Mouse (Mus musculus) midbrain, embryonic 10.5 days (tissue): Measurements from ENCODE around the gene Prkag1. TPM values are rescaled to one million over a fixed set of nuclear protein-coding genes. Genes with fewer than 3 reads are reported as not detected.
A peak's percentile ranks its signal among the peaks of the same experiment; 100 is the strongest.

Experiments used
- DNase-seq: peaks from one replicate; pipeline ENCODE4 v3.0.0-alpha.2; 2017; ENCODE audit warnings: low spot score
- H3K27ac ChIP-seq: fragments of 300-500 bp; sonication (generic); replicated peaks from 2 replicates; pipeline ENCODE4 v1.5.1; 2016; ENCODE audit warnings: mild to moderate bottlenecking
- H3K27me3 ChIP-seq: fragments of 300-500 bp; sonication (generic); 2 replicates; pipeline ENCODE4 v1.6.1; 2016; ENCODE audit warnings: low read depth, mild to moderate bottlenecking; ENCODE audit not compliant: poor library complexity, severe bottlenecking
- H3K36me3 ChIP-seq: fragments of 300-500 bp; sonication (generic); 2 replicates; pipeline ENCODE4 v1.6.1; 2016; ENCODE audit warnings: mild to moderate bottlenecking, moderate library complexity
- H3K4me1 ChIP-seq: fragments of 300-500 bp; sonication (generic); 2 replicates; pipeline ENCODE4 v1.6.1; 2016
- H3K4me3 ChIP-seq: fragments of 300-500 bp; sonication (generic); 2 replicates; pipeline ENCODE4 v1.5.1; 2016; ENCODE audit warnings: mild to moderate bottlenecking, moderate library complexity
- H3K9me3 ChIP-seq: fragments of 300-500 bp; sonication (generic); replicated peaks from 2 replicates; pipeline ENCODE4 v1.6.1; 2016; ENCODE audit warnings: mild to moderate bottlenecking
- WGBS: fragments of 180-500 bp; shearing (Covaris S2); methylation state at CpG from one replicate; pipeline ENCODE4 v1.1.7; 2016; 5-methylcytosine and 5-hydroxymethylcytosine counted together
- polyA plus RNA-seq: library from polyadenylated mRNA; unstranded; fragments of >200 nt; fragmentation: Nextera tagmentation; extraction: Ambion mirVana; gene quantifications from 2 replicates; pipeline ENCODE4 v1.2.1, GENCODE M21; 2016

Prkag1 gene
- polyA plus RNA-seq, 1 experiment from 2014 or later, result 94.9 TPM

GRCm38 (mm10) chr15:98778191-98778770 is 53.0 kb downstream of the Prkag1 start:
- Histone ChIP-seq H3K4me1 (peaks cover 51% of the 10 kb centered on the region), H3K9me3 (no peaks in the 10 kb centered on the region), H3K4me3 (peak overlapping the region; percentile 44), H3K27ac (no peak overlapping the region), H3K27me3 (peaks cover 100% of the 10 kb centered on the region), H3K36me3 (no peaks in the 10 kb centered on the region)
- DNase-seq, result peak; percentile 38
- WGBS, result 1% methylated on average over 25 of the region's 25 CpGs

GRCm38 (mm10) chr15:98777762-98778161 is 53.6 kb downstream of the Prkag1 start, which contains the start of gene Wnt10b:
TSS of gene Wnt10b (minus strand) at chr15:98778150.
- Histone ChIP-seq H3K4me1 (peaks cover 54% of the 10 kb centered on the region), H3K27ac (no peak within 1 kb of the TSS), H3K36me3 (no peaks in the 10 kb centered on the region), H3K9me3 (no peaks in the 10 kb centered on the region), H3K27me3 (peaks cover 100% of the 10 kb centered on the region), H3K4me3 (peak within 1 kb of the TSS; percentile 44)
- WGBS, result under 1% methylated on average over 29 of the region's 33 CpGs
- DNase-seq, result peak; percentile 52

- Histone ChIP-seq H3K9me3 (no peaks in the 10 kb centered on the region), H3K27me3 (peaks cover 100% of the 10 kb centered on the region), H3K36me3 (no peaks in the 10 kb centered on the region), H3K27ac (no peak overlapping the region), H3K4me3 (peak overlapping the region; percentile 44), H3K4me1 (peaks cover 61% of the 10 kb centered on the region)
- 1% methylated on average over 19 of the region's 19 CpGs for WGBS
- peak; percentile 55 for DNase-seq
These were observed 54.2 kb downstream of the Prkag1 start for GRCm38 (mm10) chr15:98777005-98777616.

GRCm38 (mm10) chr15:98776280-98777004 is 54.9 kb downstream of the Prkag1 start:
- Histone ChIP-seq H3K4me1 (peaks cover 64% of the 10 kb centered on the region), H3K27ac (peak overlapping the region; percentile 65), H3K9me3 (no peaks in the 10 kb centered on the region), H3K4me3 (peak overlapping the region; percentile 44), H3K36me3 (no peaks in the 10 kb centered on the region), H3K27me3 (peaks cover 100% of the 10 kb centered on the region)
- WGBS, result under 1% methylated on average over 62 of the region's 62 CpGs
- DNase-seq, result peak; percentile 70

- Histone ChIP-seq H3K4me1 (peaks cover 58% of the 10 kb centered on the region), H3K27ac (no peak overlapping the region), H3K4me3 (peak overlapping the region; percentile 44; the same call in 1 of the 2 replicates), H3K27me3 (peaks cover 100% of the 10 kb centered on the region), H3K36me3 (no peaks in the 10 kb centered on the region), H3K9me3 (no peaks in the 10 kb centered on the region)
- peak; percentile 15 for DNase-seq
- 3% methylated on average over 5 of the region's 5 CpGs for WGBS
These were observed 55.8 kb downstream of the Prkag1 start for GRCm38 (mm10) chr15:98775533-98775932.

GRCm38 (mm10) chr15:98774096-98774495 is 57.2 kb downstream of the Prkag1 start:
- peak; percentile 31 for DNase-seq

GRCm38 (mm10) chr15:98772511-98773211 is 58.7 kb downstream of the Prkag1 start:
- Histone ChIP-seq H3K36me3 (no peaks in the 10 kb centered on the region), H3K4me1 (peaks cover 50% of the 10 kb centered on the region), H3K4me3 (peak overlapping the region; percentile 44), H3K27ac (no peak overlapping the region), H3K9me3 (no peaks in the 10 kb centered on the region), H3K27me3 (peaks cover 100% of the 10 kb centered on the region)
- 3% methylated on average over 36 of the region's 36 CpGs for WGBS
- peak; percentile 49 for DNase-seq

More at GRCm38 (mm10) chr15:98774096-98774495, 57.2 kb downstream of the Prkag1 start:
- WGBS, result 11% methylated on average over 15 of the region's 15 CpGs
- H3K9me3 ChIP-seq, result no peaks in the 10 kb centered on the region
- peaks cover 100% of the 10 kb centered on the region for H3K27me3 ChIP-seq
- peaks cover 52% of the 10 kb centered on the region for H3K4me1 ChIP-seq
- H3K36me3 ChIP-seq, result no peaks in the 10 kb centered on the region
- H3K4me3 ChIP-seq, result no peak overlapping the region
- H3K27ac ChIP-seq, result no peak overlapping the region

GRCm38 (mm10) chr15:98771813-98772425 is 59.4 kb downstream of the Prkag1 start:
- H3K27ac ChIP-seq, result no peak overlapping the region
- H3K4me3 ChIP-seq, result peak overlapping the region; percentile 44
- peaks cover 43% of the 10 kb centered on the region for H3K4me1 ChIP-seq
- H3K36me3 ChIP-seq, result no peaks in the 10 kb centered on the region
- H3K27me3 ChIP-seq, result peaks cover 95% of the 10 kb centered on the region
- no peaks in the 10 kb centered on the region for H3K9me3 ChIP-seq
- 6% methylated on average over 12 of the region's 12 CpGs for WGBS
- DNase-seq, result peak; percentile 13

GRCm38 (mm10) chr15:98768259-98768658 is 63.1 kb downstream of the Prkag1 start:
- Histone ChIP-seq H3K36me3 (no peaks in the 10 kb centered on the region), H3K4me1 (peaks cover 31% of the 10 kb centered on the region), H3K27me3 (peaks cover 89% of the 10 kb centered on the region), H3K27ac (0 out of 2 replicates have a peak overlapping the region, but pooled peaks have one; percentile 38), H3K9me3 (no peaks in the 10 kb centered on the region), H3K4me3 (no peak overlapping the region)
- WGBS, result 18% methylated on average over 5 of the region's 5 CpGs
- no peak for DNase-seq

GRCm38 (mm10) chr15:98765929-98766328 is 65.4 kb downstream of the Prkag1 start:
- no peaks in the 10 kb centered on the region for H3K9me3 ChIP-seq
- no peak overlapping the region for H3K27ac ChIP-seq
- peaks cover 36% of the 10 kb centered on the region for H3K4me1 ChIP-seq
- peaks cover 65% of the 10 kb centered on the region for H3K27me3 ChIP-seq
- 74% methylated on average over 4 of the region's 4 CpGs for WGBS
- no peak overlapping the region; the same call in 1 of the 2 replicates for H3K4me3 ChIP-seq
- no peak for DNase-seq
- peaks cover 6% of the 10 kb centered on the region for H3K36me3 ChIP-seq
